Mouse (Mus musculus) lung, postnatal 36 days (tissue): ENCODE data around the gene Haus2.
A peak's percentile ranks its signal among the peaks of the same experiment; 100 is the strongest.

ENCODE experiments used
- DNase-seq: peaks from one replicate; pipeline ENCODE4 v3.0.0; 2022; ENCODE audit warnings: mixed read lengths

Haus2 gene

GRCm38 (mm10) chr2:120619538-120619937 lies 10.4 kb downstream of the Haus2 start:
- DNase-seq, result no peak

GRCm38 (mm10) chr2:120622920-120623319 lies 13.7 kb downstream of the Haus2 start:
- peak; percentile 26 for DNase-seq

DNA sequence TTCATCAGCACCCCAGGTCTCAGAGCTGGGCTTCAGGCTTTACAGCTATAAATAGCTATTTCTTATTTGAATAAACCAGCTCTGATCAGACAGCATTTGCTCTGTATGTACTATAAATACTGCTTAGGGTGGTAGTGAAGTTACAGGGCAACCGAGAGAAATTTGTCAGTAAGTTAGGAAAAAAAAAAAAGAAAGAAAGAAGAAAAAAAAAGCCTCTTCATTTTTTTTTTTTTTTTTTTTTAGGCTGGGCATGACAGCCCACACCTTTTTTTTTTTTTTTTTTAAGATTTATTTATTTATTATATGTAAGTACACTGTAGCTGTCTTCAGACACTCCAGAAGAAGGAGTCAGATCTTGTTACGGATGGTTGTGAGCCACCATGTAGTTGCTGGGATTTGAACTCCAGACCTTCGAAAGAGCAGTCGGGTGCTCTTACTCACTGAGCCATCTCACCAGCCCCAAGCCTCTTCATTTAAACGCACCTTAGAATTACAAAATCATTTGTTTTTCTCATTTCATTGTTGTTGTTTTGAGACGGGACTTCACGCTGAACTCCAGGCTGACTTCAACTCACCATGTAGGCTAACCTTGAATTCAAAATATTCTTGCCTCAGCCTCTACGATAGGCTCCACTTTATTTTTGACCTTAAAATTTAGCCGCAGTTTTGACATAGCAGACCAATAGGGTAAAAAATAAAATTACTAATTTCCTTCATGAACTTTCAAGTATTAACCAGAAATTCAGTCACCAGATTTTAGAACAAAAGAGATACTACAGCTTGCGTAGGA lies 19.1 kb downstream of the Haus2 start:
- DNase-seq, result no peak

- DNase-seq, result peak; percentile 100
These were observed 19.9 kb downstream of the Haus2 start, which contains the start of gene Stard9 for GRCm38 (mm10) chr2:120628886-120629735. Stard9 (plus strand) TSS chr2:120629121.

GRCm38 (mm10) chr2:120630246-120630645 lies 21.1 kb downstream of the Haus2 start:
- no peak for DNase-seq

- DNase-seq, result no peak
These were observed 21.5 kb downstream of the Haus2 start for GRCm38 (mm10) chr2:120630655-120631054.

DNA sequence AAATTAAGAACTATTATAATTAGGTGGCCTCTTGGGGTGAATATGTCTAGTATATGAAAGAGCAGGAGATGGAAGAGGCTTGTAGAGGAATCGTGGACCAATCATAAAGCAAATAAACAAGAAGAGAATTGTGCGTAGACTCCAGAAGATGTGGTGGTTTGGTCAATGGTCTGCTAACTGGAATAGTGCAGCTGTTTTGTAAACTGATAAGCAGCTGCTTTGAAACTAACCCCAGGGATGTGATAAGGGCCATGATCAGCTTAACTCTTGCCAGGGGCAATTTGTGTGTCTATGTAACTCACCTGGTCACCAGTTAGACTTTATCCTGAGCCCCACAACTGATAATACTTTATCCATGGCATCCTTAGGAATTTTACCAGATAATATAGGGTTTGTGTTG lies 22.3 kb downstream of the Haus2 start:
- DNase-seq, result no peak

- peak; percentile 87 for DNase-seq
These were observed 22.8 kb downstream of the Haus2 start for GRCm38 (mm10) chr2:120631957-120632356.

GRCm38 (mm10) chr2:120640835-120641234 lies 31.7 kb downstream of the Haus2 start:
- DNase-seq, result no peak

- DNase-seq, result peak; percentile 58
These were observed 34.7 kb downstream of the Haus2 start for GRCm38 (mm10) chr2:120643836-120644235.

DNA sequence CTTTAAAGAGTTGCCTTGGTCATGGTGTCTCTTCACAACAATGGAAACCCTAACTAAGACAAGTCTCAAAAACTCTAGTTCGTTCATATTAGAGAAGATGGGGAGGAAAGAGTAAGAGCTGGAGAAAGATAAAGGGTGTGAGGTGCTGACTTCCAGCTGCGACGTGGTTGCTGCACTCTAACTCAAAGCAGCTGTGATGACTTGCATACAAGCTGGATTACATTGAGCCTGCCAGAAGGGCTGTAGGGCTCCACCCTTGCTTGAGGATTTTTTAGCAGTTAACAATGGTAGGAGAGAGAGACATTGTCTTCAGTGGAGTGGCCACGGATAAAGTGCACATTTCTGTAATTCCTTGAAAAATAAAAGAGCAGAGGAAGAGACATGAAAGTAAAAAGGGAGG lies 37.6 kb downstream of the Haus2 start:
- peak; percentile 76 for DNase-seq

GRCm38 (mm10) chr2:120652256-120652924 lies 43.2 kb downstream of the Haus2 start:
- DNase-seq, result no peak

DNA sequence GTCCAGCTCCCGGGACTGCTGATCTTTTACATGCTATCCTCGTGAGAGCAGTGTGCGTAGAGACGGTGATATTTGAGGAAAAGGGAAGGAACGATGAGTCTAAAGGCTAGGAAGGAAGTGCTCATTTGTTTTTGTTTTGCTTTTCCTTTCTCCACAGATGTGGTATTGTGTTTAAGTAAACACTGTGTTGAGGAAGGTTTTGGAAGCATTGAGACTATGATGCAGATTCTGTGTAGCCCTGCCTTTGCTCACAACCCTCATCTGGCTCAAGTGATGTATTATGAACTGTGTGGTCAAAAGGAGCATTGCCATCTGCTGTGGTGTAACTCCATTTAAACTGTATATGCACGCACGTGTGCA lies 43.7 kb downstream of the Haus2 start:
- DNase-seq, result no peak

GRCm38 (mm10) chr2:120654693-120655092 lies 45.5 kb downstream of the Haus2 start:
- DNase-seq, result no peak

DNA sequence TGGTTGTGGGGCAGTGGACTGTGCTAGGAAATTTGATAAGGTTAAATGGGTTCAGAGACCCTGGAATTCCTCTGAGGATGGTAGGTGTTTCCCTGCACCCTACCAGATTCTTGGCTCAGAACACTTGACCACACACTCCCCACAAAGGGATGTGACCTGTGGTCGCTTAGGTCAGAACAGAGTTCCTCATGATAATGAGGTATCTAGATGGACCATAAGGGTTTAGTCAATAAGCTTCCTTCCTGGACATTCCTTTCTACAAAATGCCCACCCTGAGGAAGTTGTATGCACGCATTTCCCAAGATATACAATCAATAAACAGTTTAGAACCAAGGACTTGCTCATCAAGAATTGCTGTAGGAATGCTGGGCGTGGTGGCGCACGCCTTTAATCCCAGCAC lies 46.7 kb downstream of the Haus2 start:
- no peak for DNase-seq

- DNase-seq, result no peak
These were observed 47.5 kb downstream of the Haus2 start for GRCm38 (mm10) chr2:120656711-120657110.

DNA sequence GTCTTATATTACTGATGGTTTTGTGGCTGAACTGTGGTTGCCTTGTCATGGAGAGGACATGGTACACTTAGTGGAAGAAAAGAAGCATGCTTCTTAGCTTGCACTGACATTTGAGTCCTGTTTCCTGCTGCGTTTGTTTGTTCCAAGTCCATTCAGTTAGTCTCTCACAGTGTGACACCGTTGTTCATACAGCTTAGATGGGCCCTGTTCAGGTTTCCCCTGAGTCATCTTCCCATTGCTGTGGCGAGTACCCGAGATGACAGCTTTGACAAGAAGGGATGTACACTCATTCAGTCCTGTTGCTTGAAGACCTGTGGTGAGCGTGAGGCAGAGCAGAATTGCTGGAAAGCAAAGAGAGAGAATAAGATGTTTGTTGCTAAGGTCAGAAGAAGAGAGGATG lies 49.3 kb downstream of the Haus2 start:
- no peak for DNase-seq

- DNase-seq, result no peak
These were observed 50.1 kb downstream of the Haus2 start for GRCm38 (mm10) chr2:120659318-120659717.

- peak; percentile 62 for DNase-seq
These were observed 51.4 kb downstream of the Haus2 start for GRCm38 (mm10) chr2:120660486-120661078.

GRCm38 (mm10) chr2:120662766-120663165 lies 53.6 kb downstream of the Haus2 start:
- DNase-seq, result no peak

DNA sequence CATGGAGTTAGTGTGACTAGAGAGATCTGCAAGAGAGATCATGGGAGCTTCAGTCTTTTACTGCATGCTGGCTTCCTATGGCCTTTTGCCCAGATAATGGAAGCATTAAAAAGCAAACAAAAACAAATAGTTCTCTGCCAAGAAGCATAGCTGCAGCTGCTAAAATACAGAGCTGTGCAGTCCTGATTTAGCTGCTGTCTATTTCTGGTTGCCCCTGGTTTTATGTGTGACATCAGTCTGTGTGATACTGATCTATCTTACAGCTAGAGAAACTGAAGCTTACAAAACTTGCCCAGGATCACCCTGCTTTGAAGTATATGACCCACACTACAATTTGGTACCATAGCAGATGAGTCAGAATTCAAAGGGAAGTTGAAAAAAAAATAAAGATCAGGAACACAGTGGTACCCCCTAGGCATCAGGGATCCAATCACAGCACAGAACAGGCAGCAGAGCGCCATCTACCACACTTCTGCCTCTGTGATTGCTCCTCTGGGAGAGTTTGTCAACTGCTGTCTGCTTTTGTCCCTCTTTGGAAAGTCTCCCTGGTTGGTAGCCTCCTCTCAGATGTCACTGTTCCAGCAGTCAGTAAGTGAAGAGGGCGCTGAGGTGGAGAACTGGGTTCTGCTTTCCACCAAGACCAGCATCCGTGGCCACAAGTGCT lies 54.4 kb downstream of the Haus2 start:
- peak; percentile 31 for DNase-seq

DNA sequence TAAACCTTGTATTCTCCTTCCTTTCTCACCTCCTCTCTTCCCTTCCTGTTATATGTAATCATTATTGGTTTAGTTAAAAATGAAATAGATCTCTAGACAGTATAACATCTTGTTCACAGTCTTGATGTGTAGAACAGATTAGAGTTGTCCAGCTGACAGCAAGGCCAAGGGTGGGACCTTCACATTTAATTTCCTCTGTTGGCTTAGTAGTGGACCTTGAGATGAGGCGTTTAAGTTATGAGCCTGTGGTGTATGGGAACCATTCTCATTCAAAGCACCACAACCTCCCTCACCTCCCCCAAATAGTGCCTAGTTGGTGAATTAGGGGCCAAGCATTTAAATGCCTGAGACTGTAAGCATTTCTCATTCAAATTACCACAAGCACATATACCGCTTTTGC lies 58.3 kb downstream of the Haus2 start:
- DNase-seq, result no peak
